Mouse (Mus musculus): ENCODE results near the gene Mrgprb5. TPM values are rescaled to one million over a fixed set of nuclear protein-coding genes. Genes with fewer than 3 reads are reported as not detected.

Gene Mrgprb5
- polyA plus RNA-seq (2012) = not detected in 2 replicates

DNA sequence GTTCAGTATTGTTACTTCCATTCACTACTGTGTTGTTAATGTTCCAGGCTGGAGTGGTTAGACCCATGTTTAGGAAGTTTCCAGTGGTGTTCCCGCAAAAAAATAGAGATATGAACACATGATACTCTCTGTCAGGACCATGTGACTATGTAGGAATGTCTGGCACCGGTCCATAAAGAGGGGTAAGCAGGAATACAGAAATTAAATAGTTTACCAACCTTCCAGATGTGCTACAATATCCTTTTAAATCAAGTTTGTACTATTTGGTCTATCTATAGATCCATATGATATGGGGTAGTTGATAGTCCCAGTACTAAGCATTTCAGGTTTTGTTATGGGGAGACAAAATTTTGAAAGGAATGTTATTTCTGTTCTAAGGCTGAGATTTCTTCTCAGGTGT lies at the start of gene Mrgprb5:
Gene Mrgprb5 (minus strand): TSS at position 101 of the 400 bp plus-strand sequence.
- no peak for TF ChIP-seq GATA1 (IDR thresholded peaks at IDR 0.05; ENCODE audit: low read length)

DNA sequence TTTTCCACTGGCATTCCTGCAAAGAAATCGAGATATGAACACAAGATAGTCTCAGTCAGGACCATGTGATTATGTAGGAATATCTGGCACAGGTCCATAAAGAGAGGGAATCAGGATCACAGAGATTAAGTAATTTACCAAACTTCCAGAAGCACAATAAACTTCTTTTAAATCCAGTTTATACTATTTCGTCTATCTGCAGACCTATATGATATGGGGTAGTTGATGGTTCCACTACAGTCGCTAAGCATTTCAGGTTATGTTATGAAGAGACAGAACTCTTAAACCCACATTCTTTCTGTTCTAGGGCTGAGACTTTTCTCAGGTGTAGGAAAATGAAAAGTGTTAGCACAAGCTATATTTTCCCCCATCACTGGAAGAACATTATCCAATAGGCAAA lies 30.4 kb upstream of the Mrgprb5 start, which contains the start of gene Mrgprb4:
Gene Mrgprb4 (minus strand): TSS at position 101 of the 400 bp plus-strand sequence.
- no peak for TF ChIP-seq GATA1 (IDR thresholded peaks at IDR 0.05; ENCODE audit: low read length)

DNA sequence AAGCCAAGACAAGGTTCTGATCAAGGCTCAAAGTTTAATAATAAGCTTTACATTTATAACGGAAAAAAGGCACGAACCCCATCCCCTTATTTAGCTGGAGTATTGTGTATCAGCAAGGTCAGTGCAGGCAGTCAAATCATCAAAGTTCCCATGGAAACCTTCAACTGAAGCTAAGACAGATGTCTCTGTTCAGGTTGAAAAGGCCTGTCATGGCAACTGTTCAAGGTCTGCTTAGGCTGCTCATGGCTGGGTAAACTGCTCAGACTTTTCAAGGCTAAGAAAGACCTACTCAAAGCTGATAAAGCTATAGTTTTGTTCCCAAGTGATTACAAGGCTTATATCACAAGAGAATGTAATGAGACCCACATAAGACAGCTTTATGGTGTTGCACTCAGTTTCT lies 1.3 kb downstream of the Mrgprb5 start:
- TF ChIP-seq GATA1 (IDR thresholded peaks at IDR 0.05; ENCODE audit: low read length) = no peak

DNA sequence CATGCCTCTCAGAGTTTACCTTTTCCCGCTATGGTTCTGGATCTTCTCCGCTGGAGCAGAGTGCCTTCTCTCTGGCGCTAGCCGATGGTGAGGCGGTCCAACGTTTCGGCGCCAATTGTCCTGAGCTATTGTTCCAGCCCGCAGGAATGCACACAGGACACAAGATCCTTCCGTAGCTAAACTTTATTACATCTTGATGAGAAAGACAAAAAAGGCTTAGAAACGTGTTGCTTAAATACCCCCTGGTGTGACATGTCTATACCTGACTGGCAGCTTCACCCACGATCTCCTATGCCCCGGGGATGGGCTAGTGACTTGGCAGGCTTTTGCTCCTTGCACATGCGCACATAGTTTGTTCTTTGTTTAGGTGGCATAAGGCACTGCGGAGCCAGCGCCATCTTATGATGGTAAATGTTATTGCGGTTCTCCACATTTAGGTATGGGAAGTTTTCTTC lies 30.5 kb downstream of the Mrgprb5 start:
- no peak for TF ChIP-seq GATA1 (IDR thresholded peaks at IDR 0.05; ENCODE audit: low read length)

DNA sequence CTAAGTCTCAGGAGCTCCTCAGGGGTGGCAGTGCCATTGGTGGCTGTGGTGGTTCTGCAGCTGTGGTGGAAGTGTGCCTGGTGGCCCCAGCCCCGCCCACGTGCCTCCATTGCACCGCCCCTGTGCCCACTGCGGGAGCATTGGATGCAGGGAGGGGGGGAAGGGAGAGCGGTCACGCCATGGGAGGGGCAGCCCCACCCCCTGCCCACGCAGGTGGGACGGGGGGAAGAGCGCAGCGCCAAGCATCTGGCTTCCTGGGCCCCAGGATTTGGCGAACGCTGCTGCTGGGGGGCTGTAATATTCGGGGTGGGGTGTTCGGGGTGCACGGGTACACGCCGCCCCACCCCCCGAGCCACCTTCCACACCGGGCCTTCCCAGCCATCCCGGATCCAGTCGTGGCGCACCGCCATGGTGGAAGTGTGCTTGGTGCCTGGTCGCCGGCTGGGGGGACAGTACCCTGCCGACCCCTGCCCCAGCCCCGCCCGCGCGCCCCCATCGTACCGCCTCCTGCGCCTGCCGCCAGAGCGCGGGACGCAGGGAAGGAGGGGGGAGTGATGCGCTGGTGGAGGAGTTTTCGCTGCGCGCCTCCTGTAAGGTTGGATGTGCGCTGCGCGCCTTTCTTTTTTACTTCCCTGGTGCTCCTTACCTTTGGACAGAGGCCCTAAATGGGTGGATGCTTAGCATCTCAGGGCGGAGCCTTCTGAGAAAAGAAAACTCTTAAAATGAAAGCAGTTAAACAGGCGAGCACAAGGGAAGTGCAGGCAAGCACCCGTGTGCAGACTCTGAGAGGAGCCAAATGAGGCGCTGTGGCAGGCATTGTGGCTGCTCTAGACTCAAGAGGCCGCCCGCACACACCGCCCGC lies 31.4 kb downstream of the Mrgprb5 start:
- no peak for TF ChIP-seq GATA1 (IDR thresholded peaks at IDR 0.05; ENCODE audit: low read length)

DNA sequence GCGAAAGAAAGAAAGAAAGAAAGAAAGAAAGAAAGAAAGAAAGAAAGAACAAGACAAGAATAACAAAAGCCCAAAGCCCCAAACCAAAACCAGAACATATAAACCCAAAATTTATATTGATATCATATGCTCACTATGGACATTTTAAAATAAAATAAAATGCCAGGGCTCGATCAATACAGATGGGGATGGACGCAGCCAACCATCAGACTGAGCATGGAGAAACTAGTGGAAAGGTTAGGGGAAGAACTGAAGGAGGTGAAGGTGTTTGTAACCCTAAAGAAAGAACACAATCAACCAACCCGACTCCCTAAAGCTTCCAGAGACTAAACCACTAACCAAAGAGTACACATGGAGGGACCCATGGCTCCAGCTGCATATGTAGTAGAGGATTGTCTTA lies 36.1 kb downstream of the Mrgprb5 start:
- TF ChIP-seq GATA1 (IDR thresholded peaks at IDR 0.05; ENCODE audit: low read length) = no peak

DNA sequence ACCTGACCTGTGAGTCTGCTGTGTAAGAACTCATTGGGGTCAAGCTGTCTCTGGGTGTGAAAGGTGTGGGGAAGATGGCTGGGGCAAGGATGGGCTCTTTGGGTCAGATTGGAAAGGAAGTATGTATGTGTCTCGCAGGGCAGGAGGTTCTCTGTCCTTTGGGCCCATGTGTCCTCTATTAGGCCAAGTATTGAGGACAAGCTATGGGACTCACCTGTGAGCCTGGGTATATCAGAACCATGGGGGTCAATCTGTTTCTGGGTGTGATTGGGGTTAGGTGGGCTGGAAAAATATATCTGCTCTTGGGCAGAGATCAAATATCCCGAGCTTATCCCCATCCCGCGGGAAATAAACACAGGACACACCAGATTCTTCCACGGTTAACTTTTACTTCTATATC lies 45.0 kb downstream of the Mrgprb5 start:
- no peak for TF ChIP-seq GATA1 (IDR thresholded peaks at IDR 0.05; ENCODE audit: low read length)

Other genes starting within 250 kb of the Mrgprb5 start
- not detected in 2 replicates for gene Mrgpra4, start 186.9 kb downstream of the Mrgprb5 start, polyA plus RNA-seq (2012)
- not detected in 2 replicates for gene Mrgprx1, start 141.4 kb downstream of the Mrgprb5 start, polyA plus RNA-seq (2012)
- gene Mrgprb4, start 30.3 kb upstream of the Mrgprb5 start, polyA plus RNA-seq (2012) = not detected in 2 replicates
- gene Mrgprb8, start 219.5 kb upstream of the Mrgprb5 start, polyA plus RNA-seq (2012) = not detected in 2 replicates